Mouse (Mus musculus): ENCODE results near the gene Dynlrb1. TPM values are rescaled to one million over a fixed set of nuclear protein-coding genes. Genes with fewer than 3 reads are reported as not detected.

Gene Dynlrb1
- polyA plus RNA-seq, 1 experiment = 830 TPM

DNA sequence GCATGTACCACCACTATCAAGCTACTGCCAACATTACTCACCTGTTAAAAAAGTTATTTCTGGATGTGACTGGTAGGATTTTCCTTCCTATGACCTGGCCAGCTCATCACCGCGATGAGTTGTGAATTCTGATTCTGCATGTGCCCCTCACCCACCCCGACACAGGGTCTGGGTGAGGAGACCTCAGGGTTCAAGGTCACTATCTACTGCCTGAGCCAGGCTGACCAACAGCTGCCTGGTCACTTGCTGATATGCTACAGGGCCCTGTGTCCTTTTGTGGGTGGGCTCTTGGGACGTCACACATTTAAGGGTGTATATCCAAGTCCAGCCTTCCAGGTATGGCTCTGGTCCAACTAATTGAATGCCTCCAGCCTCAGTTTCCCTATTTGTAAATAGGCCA, 42.8 kb downstream of the Dynlrb1 start:
- DNase-seq (ENCODE audit: extremely low spot score in 1 of 2, low spot score in 1 of 2) = no peak

- no peak for DNase-seq (ENCODE audit: extremely low spot score in 1 of 2, low spot score in 1 of 2)
Observed at GRCm38 (mm10) chr2:155280116-155280515, 43.8 kb downstream of the Dynlrb1 start.

GRCm38 (mm10) chr2:155283793-155284192, 47.5 kb downstream of the Dynlrb1 start:
- no peak for DNase-seq (ENCODE audit: extremely low spot score in 1 of 2, low spot score in 1 of 2)

- no peak for DNase-seq (ENCODE audit: extremely low spot score in 1 of 2, low spot score in 1 of 2)
Observed at GRCm38 (mm10) chr2:155284647-155285046, 48.3 kb downstream of the Dynlrb1 start.

DNA sequence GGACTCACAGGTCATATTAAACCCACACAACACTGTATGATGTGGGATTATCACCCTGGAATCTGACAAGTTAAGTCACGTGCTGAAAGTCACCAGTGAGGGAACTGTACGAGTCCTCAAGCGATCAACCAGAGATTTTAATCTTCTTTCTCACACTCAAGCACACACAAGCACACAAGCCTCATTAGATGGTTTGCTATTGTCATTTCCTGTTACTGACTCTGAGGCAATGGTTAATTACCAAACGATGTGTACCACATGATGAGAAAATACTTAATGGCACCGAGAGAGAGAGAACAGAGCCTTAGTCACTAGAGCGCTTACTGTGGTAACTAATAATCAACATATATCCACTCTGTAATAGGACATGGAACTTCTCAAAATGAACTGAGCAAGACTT, 49.4 kb downstream of the Dynlrb1 start:
- DNase-seq (ENCODE audit: extremely low spot score in 1 of 2, low spot score in 1 of 2) = no peak

DNA sequence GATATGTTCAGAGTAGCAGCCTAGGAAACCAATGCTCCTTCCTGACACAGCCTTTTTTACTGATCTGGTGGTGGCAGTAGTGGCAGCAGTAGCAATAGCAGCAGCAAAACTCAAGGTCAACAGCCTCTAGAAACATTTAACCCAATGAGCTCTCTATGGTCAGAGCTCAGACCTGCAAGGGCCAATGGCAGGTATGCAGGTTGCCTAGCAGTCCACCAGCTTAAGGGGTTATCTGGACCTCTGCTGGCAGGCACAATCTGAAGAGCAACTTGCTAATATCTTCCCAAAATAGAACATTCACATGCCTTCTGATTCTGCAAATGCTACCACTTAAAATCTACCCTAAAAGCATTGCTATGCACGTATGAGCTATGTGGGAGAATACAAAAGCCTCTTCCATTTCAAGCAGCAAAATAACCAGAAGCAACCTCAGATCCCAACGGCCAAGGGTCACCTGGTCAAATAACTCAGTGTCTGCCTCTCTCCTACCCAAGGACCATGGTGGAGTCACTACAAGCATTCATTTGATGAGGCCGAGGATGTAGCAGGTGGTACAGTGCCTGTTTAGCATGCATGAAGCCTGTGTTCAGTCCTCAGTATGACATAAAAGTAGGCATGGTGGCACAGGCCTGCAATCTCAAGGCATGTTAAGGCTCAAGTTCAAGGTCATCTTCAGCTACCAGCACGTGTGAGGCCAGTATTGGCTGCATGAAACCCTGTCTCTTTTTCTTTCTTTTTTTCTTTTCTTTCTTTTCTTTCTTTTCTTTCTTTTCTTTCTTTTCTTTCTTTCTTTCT, 51.3 kb downstream of the Dynlrb1 start:
- DNase-seq (ENCODE audit: extremely low spot score in 1 of 2, low spot score in 1 of 2) = no peak

DNA sequence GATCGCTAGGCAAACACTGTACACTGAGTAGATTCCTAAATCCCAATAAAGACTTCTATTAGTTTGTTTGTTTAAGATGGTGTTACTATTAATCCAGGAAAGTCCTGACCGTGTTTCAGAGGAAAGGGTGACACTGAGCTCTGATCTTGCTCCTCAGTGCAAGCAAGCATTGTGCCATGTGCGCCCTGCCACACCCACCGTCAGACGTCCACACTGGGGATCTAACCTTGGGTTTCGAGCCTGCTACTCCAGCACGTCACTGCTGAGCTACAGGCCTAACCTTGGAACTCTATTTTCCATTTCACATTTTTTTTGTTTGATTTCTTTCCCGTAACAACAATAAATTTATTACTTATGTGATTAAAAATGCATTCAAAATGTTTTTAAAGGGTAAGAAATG, 53.7 kb downstream of the Dynlrb1 start:
- no peak for DNase-seq (ENCODE audit: extremely low spot score in 1 of 2, low spot score in 1 of 2)

- no peak for DNase-seq (ENCODE audit: extremely low spot score in 1 of 2, low spot score in 1 of 2)
Observed at GRCm38 (mm10) chr2:155293382-155293781, 57.0 kb downstream of the Dynlrb1 start.

- DNase-seq (ENCODE audit: extremely low spot score in 1 of 2, low spot score in 1 of 2) = no peak
Observed at GRCm38 (mm10) chr2:155293946-155294345, 57.6 kb downstream of the Dynlrb1 start.

- no peak for DNase-seq (ENCODE audit: extremely low spot score in 1 of 2, low spot score in 1 of 2)
Observed at GRCm38 (mm10) chr2:155295453-155295852, 59.1 kb downstream of the Dynlrb1 start.

DNA sequence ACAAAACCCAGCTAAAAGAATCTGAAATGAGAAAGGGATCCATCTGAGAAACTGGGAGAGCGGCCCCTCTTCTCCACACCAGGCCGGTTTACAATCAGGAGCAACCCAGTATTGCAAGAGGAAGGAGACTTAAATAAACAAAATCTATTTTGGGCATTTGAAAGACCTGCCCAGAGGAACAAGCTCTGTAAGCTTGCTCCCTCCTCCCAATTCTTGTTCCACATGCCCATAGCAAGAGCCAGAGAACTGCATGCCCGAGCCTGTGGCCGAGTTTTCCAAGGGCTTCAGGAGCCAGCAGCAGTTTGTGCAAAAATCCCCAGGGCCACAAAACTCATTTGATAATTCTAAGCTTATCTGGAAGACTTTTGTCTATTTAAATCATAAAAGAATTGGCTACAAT, 63.2 kb downstream of the Dynlrb1 start:
- DNase-seq (ENCODE audit: extremely low spot score in 1 of 2, low spot score in 1 of 2) = no peak

Other genes starting within 250 kb of the Dynlrb1 start
- 0.06 TPM in 2 replicates for gene Gm14226, start 218.3 kb upstream of the Dynlrb1 start, polyA plus RNA-seq (2012; rRNA removed)
- 32.3 and 34.4 TPM in 2 replicates for gene Ahcy, start 162.0 kb upstream of the Dynlrb1 start, polyA plus RNA-seq (2012; rRNA removed)
- 22.7 and 24.5 TPM in 2 replicates for gene Itch, start 103.0 kb upstream of the Dynlrb1 start, polyA plus RNA-seq (2012; rRNA removed)
- 387 and 406 TPM in 2 replicates for gene Map1lc3a, start 39.8 kb downstream of the Dynlrb1 start, polyA plus RNA-seq (2012; rRNA removed)
- gene Pigu, start 120.9 kb downstream of the Dynlrb1 start, polyA plus RNA-seq (2012; rRNA removed) = 37.6 and 38.3 TPM in 2 replicates
- gene Trp53inp2, start 144.5 kb downstream of the Dynlrb1 start, polyA plus RNA-seq (2012; rRNA removed) = 138 and 165 TPM in 2 replicates
- 45.3 and 46.9 TPM in 2 replicates for gene Ncoa6, start 237.4 kb downstream of the Dynlrb1 start, polyA plus RNA-seq (2012; rRNA removed)

All from frontal cortex, adult 2 months (tissue).